Mouse (Mus musculus) CD4-positive helper T cell, adult 2 months (primary cell): Measurements from ENCODE around the gene Ctsa.
"Not testable (repeated sequence)": the region's sequence is repeated elsewhere in the genome, so short reads cannot be mapped to it uniquely, and the experiment has no call there.

Experiments used
- DNase-seq: peaks from one replicate; pipeline ENCODE4 v3.0.0-alpha.2; 2012; ENCODE audit warnings: low read depth, missing footprints, low spot score

Gene Ctsa

DNA sequence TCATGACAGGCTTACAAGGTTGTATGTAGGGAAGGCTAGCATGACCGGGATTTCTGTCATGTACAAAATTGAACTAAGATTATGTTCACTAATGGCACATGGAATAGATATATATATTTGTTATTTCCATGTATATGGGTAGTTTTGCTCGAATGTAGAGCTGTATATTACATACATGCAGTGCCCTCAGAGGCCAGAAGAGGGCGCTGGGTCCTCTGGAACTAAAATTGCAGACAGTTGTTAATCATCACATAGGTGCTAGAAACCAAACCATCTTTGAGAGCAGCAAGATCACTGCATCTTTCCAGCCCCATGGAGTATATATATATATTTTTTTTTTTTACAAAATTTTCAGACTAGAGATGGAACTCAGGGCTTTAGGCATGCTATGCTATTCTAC lies 13.1 kb downstream of the Ctsa start:
- peak; percentile 43 for DNase-seq

DNA sequence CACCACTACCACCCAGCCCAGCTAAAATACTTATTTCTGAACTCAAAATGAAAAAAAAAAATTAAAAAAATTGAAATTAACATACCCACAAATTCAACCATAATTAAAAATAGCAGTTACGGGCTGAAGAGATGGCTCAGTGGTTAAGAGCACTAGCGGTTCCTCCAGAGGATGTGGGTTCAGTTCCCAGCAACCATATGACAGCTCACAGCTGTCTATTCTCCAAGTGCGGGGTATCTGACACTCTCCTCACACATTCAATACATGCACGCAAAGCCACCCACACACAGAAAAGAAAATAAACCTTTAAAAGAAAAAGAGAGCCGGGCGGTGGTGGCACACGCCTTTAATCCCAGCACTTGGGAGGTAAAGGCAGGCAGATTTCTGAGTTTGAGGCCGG lies 17.4 kb downstream of the Ctsa start:
- DNase-seq: peak; percentile 83

DNA sequence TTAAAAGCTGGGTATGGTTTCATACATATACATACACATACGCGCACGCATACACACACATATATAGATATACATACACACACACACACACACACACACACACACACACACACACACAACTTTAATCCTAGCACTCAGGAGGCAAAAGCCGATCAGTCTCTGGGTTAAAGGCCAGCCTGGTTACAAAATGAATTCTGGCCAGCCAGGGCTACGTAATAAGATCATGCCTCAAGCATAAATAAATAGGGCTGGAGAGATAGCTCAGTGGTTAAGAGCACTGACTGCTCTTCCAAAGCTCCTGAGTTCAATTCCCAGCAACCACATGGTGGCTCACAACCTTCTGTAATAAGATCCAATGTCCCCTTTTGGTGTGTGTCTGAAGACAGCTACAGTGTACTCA lies 22.9 kb downstream of the Ctsa start:
- DNase-seq: not testable (repeated sequence)

DNA sequence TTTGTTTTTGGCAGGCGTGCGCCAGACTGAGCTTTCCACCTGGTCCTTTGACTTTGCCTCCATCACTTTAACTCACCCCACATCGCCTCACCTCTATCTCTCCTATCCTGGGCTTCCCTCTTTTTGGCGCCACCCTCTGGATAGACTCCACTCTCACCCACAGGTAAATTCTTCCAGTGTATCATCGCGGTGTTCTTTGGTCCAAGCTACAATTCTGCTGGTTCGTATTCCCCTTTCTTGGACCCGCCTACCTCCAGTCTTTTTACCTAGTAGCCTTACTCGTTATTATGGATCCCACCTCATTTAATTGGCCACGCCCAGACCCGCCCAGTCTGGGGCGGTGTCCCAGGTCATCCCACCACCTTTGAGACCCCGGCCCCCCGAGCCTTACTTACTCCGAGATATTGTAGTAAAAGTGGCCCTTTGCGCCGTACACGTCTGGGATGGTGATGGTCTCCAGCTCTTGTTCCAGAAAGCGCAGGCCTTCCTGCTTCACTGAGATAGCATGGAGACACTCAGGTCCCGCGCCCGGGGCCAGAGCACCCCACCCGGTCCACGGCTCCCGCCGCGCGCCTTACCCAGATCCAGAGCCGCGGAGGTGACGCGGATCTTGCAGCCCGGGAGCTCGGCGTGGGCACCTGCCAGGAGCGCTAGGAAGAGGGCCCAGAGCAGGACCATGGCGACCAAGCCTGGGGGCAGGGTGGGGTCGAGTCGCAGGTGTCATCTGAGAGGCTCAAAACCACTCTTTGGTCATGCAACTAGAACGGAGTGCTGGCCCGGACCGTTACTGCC lies 23.8 kb downstream of the Ctsa start:
- DNase-seq: peak; percentile 45

DNA sequence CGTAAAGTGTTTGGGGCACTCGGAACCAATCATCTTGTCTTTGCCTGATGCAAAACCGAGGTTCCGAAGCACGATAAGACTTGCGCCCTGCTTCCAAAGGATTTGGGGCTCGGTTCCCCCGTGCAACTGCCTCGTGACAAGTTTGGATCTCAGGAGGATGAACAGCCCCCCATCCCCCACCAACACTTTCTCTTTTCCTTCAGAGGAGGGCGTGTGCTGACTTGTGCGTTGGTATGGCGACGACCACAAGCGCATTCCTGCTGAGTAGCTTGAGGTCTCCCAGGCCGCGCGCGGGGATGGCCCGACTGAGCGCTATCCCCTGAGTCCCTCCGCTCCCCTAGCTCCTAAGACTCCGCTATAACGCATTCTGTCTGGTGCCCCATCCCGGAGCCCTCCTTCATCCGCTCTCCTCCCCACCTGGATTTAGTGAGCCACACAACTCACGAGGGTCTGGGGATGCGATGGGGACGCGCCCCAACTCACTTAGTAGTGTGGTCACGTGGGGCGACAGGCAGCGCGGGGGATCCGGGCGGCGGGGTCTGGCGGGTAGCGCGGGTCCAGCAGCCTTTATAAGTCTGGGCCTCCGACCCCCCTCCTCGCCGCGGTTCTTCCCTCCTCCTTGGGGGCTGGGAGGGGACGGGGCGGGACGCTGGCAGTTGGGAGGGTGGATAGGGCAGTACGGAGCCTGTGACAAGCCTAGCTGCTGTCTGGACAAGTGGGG lies 24.6 kb downstream of the Ctsa start, which contains the start of gene Pltp:
Gene Pltp (minus strand): TSS at position 611 of the 721 bp plus-strand sequence.
- peak; percentile 78 for DNase-seq

DNA sequence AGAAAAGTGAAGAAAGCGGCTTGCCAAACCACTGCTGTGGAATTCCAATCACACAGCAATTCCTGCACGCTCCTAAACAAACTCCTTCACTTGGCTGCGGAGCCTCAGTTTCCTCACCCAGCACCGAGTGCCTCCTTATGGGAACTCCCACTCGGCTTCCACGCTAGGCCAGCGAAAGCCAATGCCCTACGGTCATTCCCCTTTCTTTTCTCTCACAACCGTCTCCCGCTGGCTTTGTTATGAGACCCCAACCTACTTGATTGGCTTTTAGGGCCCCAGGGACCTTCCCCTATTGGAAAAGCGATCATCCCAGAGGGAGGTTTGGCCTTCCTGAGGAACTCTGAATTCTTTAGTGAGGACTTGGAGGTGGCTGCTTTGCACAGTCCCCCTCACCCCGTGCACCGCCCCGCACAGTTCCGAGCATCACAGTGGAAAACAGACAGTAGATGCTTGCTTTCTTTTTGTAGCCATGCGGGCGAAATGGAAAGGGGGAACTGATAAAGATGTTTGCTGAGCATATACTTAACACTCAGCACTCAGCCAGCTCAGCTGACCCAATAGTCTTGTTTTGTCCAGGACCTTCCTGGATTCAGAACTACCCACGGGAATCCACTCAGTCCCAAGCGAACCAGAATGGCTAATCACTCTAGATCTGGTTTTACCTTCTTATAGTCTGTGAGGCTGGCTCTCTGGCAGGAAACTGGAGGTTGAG lies 25.3 kb downstream of the Ctsa start:
- DNase-seq: peak; percentile 25

DNA sequence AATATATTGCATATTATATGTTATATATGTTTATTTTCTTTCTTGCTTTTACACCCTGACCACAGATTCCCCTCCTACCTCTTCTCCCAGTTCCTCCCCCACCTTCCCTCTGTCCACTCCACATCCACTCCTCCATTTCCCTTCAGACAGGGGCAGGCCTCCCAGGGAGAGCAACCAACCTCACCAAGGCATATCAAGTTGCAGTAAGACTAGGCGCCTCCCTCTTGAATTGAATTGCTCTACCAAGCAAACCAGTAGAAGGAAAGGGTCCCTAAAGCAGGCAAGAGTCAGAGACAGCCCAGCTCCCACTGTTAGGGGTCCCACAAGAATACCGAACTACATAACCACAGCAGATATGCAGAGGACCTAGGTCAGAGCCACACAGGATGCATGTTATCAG lies 26.5 kb downstream of the Ctsa start:
- DNase-seq: no peak

DNA sequence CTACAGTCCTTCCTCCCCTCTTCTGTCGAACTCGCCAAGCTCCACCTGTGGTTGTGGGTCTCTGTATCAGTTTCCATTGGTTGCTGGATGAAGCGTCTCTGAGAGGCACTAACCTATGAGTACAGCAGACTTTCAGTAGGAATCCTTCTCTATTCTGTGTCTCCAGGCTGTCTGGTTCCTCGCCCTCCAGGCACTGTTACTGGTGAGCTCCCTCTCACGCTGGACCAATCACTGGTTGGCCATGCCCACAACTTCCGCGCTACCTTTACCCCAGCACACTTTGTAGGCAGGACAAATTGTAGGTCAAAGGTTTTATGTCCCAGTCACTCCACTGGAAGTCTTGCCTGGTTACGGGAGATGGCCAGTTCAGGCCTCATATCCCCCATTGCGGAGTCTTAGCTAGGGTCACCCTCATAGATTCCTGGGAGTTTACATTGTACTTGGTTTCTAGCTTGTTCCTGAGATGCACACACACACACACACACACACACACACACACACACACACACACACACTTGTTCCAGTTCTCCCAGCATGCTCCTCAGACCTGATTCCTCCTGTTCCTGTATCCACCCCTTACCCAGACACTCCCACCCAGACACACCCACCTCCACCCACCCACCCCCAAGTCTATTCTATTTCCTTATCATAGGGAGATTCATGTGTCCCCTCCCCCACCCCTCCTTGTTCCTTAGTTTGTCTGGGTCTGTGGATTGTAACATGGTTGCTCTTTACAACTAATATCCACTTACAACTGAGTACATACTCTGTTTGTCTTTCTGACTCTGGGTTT lies 27.2 kb downstream of the Ctsa start:
- DNase-seq: peak; percentile 33

DNA sequence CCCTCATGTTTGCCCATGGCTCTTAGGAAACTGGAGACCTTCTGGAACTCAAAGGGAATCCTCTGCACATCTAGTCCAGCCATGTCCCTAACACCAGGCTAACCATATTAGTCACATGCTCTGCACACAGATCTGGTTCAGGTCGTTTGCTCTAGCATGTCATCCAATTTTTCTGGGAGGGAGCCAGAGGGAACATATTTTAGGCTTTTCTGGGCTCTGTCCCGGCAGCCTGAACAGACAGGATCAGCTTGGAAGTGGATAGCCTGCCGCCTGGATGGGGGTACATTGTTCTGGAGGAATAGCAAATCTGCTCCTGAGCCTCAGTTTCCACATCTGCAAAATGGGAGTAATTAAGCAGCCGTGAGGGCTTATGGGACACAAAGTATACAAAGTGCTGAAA lies 28.4 kb downstream of the Ctsa start:
- DNase-seq: no peak

DNA sequence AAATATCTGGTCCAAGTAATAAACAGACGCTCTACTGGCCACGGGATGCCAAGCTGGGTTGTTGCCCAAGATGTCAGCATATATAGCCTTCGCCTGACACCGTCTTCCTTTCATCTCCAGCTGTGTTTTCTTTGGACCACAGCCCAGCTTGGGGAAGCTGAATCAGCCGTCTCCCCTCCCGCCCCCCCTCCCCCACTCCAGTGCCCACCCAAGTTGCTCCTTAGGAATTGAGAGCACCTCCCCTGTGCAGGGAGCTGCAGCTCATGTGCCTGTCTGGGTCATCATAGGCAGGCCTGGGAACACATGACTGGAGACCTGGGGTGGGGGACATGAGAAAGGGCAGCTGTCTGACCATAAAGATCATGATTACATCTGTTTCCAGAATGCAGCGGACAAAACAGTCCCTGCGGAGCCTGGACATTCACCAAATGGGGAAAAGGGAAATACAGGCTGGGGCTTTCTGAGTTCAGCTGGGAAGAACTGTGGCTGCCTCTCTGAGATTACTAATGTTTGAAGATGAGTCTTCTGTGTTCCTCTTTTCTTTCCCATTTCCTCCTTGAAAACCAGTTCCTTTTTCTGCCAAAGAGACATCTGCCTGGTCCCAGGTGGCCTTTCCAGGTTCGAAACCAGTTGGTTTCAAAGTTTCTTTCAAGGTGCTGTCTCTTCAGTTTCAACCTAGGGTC lies 29.6 kb downstream of the Ctsa start:
- DNase-seq: no peak

DNA sequence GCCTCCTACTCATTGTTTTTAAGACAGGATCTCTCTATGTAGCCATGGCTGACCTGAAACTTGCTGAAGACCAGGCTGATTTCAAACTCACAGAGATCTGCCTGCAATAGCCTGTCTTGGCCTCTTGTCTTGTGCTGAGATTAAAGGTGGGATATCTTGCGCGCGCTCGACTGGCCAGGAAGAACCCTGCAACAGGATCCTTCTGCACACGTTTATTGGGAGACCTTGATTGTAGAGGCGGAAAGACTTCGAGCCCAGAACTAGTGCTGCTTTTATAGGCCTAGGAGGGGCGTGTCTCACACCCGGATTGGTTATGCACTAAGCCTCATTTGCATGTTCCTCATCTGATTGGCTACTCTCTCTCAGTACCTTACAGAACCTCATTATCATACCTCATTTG lies 30.7 kb downstream of the Ctsa start:
- DNase-seq: not testable (repeated sequence)

DNA sequence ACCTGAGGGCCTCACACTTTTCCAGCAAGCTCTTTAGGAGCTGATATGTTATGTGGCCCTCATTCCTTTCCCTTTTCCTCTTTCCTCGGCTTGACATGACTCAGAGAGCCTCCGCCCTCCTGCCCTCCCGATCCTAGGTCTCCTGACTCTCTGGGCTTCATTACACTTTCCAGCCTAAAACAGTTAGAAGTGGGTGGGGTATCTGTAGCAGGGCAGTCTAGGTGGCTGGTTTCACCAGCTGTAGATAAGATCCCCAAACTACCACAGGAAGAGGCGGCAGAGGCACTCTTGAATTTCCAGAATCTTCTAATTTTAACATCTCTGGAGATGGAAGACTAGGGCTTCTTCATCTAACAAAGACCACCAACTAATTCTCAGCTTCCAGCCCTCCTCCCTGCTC lies 31.9 kb downstream of the Ctsa start:
- peak; percentile 21 for DNase-seq

DNA sequence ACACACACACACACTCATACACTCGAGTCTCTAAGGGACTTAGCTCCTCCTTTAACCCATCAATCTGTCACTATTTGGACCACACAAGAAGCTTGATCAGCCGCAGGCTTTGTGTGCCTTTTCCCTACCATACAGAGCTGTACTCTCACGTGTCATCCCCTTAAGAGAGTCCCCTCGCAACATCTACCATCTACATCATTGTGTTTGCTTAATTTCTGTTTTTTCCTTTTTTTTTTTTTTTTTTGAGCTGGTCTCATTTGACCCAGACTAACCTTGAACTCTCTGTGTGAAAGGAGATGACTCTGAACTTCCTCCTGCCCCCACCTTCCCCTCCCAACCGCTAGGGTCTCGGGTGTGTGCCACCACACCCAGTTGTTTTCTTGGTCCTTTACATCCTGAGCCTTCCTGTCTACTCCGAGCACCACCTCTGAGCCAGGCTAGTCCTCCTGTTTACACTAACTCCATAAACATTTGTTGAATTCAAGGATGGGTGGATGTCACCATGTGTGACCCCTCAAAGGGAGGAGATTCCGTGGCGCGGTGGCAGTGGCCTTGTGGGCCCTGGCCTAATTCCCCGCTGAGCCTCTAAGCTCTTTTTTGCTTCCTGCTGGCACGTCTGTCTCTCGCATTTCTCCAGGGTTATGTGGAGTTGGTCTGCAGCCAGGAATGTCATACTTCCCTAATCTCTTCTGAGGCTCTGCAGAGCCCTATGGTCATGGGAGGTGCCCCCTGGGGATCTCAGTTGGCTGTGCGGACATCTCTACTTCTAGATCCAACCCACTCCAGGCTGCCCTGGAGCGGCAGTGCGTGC lies 34.3 kb downstream of the Ctsa start:
- peak; percentile 73 for DNase-seq

DNA sequence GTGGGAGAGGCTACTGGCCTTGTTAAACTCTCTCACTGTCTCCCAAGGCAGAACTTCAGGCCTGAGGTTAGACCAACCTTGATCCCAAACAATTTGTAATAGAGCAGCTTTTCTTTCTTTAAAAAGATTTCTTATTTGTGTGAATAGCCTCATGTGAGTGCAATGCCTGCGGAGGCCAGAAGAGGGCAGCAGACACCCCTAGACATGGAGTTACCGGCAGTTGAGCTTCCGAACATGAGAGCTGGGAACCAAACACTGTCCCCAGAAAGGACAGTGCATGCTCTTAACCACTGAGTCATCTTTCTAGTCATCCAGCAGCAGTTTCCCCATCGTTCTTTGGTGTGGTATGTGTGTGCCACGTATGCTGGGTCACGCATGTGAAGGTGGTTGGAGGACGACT lies 34.9 kb downstream of the Ctsa start:
- peak; percentile 32 for DNase-seq

DNA sequence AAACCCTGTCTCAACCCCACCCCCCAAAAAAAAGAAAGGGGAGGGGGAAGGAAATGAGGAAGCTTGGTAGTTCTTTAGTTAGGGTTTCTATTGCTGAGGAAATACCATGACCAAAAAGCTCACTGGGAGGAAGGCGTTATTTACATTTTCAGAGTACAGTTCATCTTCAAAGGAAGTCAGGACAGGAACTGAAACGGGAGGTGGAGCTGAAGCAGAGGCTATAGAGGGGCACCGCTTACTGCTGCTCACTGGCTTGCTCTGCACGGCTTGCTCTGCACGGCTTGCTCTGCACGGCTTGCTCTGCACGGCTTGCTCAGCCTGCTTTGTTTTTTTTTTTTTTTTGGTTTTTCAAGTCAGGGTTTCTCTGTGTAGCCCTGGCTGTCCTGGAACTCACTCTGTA lies 35.8 kb downstream of the Ctsa start:
- DNase-seq: peak; percentile 72

DNA sequence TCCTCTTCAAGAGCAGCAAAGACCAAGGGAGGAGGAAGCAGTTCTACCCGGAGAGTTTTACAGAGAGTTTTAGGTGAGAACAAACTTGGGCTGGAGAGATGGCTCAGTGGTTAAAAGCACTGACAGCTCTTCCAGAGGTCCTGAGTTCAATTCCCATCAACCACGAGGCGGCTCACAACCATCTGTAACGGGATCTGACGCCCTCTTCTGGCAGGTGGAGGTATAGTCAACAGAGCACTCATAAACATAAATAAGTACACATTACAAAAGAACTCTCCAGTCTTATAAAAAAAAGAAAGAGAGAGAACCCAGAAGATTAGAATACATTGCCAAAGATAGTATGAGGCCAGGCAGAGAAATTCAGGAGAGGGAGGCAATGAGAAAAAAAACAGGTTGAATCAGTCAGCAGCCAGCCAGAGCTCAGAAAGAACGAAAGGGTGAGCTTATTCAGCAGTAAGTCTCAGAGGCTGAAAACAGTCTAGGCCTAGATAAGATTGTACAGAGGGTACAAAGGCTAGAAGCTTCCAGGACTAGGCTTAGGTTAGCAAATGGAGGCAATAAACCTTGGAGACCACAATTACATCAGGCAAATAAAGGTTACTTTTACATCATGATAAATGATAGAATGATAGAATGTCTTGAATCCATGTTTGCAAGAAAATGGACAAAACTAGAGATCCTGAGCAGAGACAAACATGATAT lies 39.1 kb downstream of the Ctsa start:
- DNase-seq: no peak

DNA sequence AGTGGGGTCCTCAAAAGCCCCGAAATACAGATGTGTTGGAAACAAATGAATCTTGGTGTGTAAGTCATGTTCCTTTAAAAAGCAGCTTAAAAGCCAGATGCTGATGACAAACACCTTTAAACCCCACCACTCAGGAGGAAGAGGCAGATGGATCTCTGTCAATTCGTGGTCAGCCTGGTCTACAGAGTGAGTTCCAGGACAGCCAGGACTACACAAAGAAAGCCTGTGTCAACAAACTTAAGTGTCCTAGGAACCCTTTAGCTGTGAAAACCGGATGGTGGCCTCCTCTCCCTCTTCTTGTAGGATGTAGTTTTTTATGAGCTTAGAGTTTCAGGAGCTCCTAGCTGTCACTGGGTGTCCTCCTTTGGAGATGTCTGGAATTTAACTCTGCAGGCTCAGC lies 40.9 kb downstream of the Ctsa start:
- DNase-seq: no peak

DNA sequence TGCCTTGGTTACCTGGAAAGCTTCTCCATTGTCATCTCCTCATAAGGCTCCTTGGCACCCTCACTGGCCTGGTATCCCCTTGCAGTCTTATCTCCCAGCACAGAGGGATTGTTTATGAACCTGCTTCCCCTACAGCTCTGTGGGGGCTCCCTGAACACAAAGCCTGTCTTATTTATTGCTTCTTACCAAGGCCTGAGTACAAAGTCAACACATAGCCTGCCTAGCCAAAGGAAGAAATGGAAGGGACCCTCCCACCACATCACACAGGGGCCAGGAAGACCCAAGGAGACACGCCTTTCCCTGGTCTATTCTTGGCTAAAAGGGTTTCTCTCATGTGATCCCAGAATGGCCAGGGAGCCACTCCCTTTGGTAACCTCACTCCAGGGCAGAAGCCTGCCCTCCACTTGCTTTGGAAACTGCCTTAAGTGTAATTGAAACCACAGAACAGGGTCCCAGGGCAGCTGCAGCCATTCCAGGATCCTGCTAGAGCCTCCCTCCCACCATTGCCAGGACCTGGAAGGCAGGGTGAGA lies 41.6 kb downstream of the Ctsa start:
- DNase-seq: no peak

DNA sequence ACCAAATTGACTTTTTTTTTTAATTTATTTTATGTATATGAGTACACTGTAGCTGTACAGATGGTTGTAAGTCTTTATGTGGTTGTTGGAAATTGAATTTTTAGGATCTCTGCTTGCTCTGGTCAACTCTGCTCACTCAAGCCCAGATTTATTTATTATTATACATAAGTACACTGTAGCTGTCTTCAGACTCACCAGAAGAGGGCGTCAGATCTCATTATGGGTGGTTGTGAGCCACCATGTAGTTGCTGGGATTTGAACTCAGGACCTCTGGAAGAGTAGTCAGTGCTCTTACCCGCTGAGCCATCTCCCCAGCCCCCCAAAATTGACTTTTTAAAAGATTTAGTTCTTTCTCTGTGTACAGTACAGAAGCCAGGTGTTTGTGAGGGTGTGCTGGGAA lies 43.0 kb downstream of the Ctsa start:
- not testable (repeated sequence) for DNase-seq
